Mouse (Mus musculus) lung, postnatal 0 days (tissue): ENCODE data around the gene Cfd.

Source experiments
- CTCF ChIP-seq: IDR thresholded peaks from 2 replicates; pipeline ENCODE4 v1.5.1; 2016; ENCODE audit warnings: antibody characterized with exemption, mild to moderate bottlenecking
- EP300 ChIP-seq: IDR thresholded peaks from 2 replicates; pipeline ENCODE4 v1.6.1; 2016; ENCODE audit warnings: antibody characterized with exemption, mild to moderate bottlenecking, control low read depth

- TF ChIP-seq EP300 (no peak), CTCF (no peak)
Measured at GRCm38 (mm10) chr10:79881981-79882380, 8.7 kb upstream of the Cfd start.
